Mouse (Mus musculus): ENCODE measurements around the gene Ppp1r12b.
A peak's percentile ranks its signal among the peaks of the same experiment; 100 is the strongest.

Gene Ppp1r12b

DNA sequence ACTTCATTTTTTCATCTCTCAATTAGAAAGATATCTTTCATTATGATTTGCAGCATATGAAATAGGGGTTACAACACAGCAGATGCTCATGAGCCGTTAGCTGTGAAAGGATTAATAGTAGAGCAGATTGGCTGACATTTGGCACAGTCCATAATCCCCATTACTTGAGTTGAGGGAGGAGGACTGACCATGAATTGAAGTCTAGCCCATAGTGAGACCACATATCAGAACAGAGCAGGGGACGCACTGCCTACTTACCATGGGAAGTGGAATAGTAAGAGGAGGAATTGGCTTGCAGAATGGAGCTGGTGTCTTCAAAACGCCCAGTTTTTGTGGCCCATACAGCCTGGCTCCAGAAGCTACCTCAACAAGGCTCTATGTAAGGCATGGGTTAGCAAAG lies 159.2 kb downstream of the Ppp1r12b start:
- DNase-seq (ENCODE audit: low spot score), result no peak

DNA sequence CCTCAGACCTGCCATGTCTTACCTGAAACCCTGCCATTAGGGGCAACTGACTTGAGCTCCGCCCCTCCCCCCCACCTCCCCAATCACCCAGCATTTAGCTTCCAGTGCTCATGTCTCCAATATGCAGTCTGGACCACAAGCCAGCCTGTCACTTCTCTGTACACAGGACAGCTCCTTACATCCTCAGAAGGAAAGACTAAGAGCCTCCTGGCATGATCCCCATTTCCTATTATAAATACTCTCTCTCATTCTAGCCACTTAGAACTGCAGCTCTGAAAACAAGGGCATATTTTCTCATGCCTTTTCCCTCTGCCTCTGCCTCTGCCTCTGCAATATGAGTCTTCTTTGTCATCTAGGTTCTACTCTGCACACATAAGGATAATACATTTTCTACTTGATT lies 159.7 kb downstream of the Ppp1r12b start:
- DNase-seq (ENCODE audit: low spot score), result no peak

DNA sequence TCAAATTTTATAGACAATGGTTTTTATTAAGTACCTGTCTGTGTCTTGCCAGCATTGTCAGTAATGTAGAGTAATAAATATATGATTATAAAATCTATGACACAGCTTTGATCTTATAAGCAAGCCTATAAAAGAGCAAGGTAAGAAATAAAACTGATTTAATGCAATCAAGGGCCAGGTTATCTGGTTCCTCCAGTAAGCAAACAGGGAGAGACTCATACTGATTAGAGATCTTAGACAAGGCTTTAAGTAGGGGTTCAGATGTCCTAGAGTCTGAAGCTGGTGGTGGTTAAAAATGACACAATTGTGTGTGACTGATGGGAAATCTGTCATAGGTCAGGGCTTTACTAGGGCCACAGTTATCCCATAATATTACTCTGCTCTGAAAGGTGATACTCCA lies 164.3 kb downstream of the Ppp1r12b start:
- no peak for DNase-seq (ENCODE audit: low spot score)

DNA sequence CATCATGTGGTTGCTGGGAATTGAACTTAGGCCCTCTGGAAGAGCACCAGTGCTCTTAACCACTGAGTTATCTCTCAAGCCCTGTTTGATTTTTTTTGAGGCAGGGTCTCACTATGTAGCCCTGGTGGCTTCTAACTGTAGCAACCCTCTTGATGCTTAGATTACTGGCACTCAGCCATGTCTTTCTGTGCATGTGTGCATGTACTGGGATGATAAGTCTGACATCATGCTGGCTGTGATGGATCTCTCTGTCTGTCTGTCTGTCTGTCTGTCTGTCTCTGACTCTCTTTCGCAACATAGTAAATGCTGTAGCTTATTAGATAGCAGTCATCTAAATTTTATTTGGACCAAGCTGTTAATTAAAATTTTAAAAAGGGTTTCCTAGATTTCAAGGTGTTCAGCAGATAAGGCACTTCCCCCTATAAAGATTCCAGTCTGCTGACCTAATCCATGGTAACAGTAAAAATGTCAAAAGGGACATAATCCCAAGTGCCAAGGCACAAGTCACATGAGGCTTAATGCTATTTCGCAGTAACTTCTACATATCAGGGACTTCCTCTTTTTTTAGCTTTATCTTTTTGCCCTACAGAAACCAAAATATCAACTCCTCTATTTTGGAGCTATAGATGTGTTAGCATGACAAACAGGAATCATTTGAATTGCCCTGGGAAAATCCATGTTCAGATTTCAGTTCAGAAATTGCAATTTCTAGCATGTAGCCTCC lies 164.9 kb downstream of the Ppp1r12b start:
- DNase-seq (ENCODE audit: low spot score), result no peak

DNA sequence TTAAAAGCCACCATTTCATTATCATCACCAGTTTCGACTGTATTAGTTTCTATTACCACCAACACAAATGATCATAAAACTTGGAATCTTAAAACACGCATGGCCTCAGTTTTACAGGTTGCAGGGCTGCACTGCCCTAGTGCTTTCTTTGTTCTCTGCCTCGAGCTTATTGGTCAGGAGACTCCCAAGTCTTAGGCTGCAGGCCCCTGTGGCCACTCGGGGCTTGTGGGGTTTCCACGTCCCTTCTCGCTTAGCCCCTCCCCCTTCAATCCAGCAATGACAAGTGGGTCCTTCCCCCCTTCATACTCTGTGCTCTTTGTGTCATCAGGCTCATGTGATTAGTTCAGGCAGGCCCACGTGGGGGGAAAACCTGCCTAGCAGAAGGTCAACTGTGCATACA lies 167.6 kb downstream of the Ppp1r12b start:
- DNase-seq (ENCODE audit: low spot score), result peak; percentile 11

DNA sequence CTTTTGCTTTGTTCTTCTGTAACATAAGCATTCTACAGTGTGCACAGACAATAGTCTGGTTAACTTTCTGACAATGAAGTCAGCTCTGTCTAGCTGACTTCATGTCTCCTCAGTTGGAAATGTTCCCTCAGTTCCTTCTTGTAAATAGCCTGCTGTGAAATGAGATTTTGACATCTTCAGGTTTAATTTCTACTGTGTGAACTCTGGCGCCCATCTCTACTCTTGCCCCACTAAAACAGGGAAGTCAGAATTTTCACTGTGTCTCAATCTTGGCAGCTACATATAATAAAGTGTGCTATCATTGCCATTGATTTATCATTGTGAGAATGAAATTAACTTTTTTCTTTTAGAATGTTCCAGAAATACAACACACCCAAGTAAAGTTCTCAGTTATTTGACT lies 170.8 kb downstream of the Ppp1r12b start:
- DNase-seq (ENCODE audit: low spot score), result no peak

DNA sequence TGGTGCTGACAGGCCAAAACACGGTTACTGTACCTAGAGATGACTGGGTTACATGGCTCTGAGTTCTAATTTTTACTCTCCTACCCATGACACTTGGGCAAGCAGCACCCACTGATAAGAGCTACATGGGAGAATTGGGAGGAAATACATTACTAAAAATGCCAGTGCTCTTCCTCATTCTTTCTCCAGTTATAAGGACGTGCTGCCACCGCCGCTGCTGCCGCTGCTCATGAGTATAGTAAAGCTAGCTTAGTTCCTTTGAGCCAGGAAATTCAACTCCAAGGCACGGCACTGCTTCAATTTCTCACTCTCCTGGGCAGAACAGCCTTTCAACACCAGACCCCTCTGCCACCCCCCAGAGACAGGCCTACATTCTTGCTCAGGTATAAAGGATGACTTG lies 171.3 kb downstream of the Ppp1r12b start:
- no peak for DNase-seq (ENCODE audit: low spot score)

DNA sequence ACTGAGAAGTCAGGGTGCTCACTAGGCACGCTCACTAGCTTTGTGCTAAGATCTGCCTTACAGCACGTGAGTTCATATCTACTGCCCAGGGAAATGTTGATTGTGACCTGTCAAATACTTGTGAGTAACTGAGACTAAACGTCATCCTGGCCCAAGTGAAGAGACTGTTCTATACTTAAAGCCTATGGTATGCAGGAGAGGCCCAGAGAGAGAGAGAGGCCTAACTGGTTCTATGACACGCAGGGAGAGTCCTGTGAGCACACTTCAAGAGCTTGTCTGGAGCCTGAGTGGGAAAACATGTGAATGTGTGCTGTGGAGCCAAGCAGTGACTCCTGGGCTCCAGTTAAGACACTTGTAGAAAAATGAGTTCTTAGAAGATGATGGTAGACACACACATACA lies 171.8 kb downstream of the Ppp1r12b start:
- DNase-seq (ENCODE audit: low spot score), result no peak

DNA sequence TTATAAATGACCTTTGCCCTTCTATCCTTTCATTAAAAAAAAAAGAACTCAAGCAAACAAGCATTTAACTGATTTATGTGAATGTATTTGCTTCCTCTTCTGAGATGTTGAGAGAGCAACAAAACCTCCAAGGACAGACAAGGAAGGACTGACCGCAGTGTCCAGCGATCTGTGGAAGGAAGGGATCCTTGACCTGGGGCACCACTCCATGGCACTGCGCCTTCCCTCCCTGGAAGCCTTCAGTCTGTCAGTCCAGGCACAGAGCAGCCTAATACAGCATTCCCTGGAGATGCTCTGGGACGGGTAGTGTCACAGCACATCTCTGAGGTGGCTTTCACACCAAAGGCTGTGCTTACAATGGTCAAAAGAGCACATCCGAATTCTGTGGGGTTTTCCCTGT lies 172.9 kb downstream of the Ppp1r12b start:
- DNase-seq (ENCODE audit: low spot score), result no peak

DNA sequence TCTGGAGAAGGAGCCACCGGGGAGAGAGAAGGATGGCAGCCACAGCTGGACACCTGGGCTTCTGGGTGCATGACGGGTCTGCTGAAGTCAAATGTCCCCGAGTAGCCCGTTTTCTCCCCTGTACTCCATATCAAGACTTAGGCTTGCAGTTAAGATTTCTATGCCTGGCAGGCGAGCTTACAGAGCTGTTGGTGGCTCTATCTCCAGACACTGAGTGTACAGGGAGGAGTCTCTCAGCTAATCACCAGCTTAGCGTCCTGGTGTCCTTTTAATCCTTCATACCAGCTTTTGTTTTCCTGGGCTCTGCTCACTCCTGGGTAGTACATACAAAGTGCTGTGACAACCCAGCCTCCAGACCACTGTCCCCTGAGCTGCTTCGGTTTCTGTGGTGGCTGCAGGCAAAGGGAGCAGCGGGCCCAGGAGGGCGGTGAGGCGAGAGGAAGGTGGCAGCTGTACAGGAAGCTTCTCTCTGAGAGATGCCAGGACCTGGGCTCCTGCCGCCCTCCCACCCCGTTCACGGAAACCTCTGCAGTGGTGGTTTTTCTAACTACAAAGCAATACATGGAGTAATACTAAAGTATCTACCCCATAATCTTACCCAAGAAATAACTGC lies 177.7 kb downstream of the Ppp1r12b start:
- no peak for DNase-seq (ENCODE audit: low spot score)

DNA sequence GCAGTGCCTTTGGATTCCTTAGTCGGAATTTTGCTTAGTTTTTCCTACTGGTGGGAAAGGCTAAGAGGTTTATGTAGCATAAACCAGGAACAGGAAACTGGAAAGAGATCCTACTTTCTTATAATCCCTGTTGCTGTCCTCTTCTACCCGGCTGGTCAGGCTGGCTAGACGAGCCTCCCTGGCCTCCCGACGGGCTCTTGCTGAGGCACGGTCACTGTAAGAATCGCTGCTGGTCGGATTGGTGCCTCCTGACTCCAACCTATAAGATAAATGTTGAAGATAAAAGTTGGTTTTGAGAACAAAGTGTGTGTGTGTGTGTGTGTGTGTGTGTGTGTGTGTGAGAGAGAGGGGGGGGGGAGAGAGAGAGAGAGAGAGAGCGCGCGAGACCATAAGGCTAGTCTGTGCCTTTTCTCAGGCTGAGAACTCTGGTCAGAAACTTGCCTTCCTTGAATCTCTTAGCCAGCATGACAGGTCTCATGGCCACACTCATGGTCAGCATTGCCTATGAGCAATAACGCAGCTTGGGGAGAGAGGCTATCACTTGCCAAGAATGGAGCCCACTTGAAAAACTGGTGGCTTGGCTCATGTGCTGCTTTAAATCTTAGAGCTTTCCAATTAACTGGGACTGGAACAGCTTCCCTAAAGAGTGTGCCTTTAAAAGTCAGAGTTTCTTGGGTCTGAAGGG lies 178.4 kb downstream of the Ppp1r12b start:
- DNase-seq (ENCODE audit: low spot score), result no peak

DNA sequence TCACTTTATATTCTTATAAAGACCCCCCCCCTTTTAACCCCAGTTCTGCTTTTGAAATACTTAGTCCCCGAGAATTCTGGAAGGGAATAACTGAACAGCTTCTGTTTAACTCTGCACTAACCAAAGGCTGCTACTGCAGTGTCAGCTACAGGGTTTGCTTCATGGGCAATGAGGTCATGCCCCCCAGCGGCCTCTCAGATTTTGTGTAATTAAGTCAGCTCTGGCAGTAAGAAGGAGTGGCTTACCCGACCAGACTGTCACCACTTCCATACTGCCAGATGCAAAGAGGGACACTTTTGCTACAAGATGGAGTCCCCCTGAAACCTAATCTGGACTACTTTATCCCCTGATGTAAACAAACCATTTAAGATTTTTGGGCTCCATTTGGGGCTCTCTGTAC lies 180.1 kb downstream of the Ppp1r12b start:
- DNase-seq (ENCODE audit: low spot score), result peak; percentile 46

DNA sequence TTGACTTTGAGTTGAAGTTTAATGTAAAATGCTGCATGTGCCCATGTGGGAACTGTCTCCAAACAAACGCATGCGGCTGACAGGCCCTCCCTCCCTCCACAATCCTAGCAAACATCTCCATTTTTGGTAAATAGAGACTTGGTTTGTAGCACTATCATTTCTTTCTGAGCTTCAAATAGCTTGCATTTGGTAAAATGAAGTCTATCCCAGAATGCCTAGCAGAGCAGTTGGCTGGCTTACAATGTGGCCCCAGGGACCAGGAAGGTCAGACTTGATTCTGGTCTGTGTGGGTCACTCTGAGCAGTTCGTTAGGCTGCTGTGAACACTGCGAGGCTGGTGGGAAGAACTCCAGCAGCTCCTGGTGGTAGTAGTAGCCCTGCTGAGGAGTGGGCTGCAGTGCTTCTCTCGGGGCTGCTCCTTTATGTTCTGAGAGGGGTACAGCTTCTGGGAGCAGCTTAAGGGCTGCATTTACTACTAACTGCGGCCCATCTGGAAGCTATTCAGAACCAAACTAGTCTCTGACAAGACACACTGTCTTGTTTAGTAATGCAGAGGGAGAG lies 180.9 kb downstream of the Ppp1r12b start:
- no peak for DNase-seq (ENCODE audit: low spot score)

DNA sequence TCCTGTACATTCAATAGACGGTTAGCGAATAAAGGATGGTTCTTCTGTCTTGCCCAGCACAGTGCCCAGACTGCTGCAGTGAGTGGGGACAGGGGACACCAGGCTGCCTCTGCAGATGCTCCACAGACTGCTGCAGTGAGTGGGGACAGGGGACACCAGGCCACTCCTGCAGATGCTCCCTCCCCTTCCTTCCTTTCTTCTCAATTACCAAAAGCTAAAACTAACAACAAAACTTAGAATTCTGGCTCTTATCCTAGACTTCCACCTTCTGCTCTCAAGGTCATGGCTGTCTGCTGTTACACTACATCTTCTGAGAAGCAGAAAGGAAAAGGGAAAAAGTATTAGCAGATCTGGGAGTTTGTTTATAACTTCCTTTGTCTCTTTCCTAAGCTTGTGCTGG lies 181.5 kb downstream of the Ppp1r12b start:
- DNase-seq (ENCODE audit: low spot score), result no peak

DNA sequence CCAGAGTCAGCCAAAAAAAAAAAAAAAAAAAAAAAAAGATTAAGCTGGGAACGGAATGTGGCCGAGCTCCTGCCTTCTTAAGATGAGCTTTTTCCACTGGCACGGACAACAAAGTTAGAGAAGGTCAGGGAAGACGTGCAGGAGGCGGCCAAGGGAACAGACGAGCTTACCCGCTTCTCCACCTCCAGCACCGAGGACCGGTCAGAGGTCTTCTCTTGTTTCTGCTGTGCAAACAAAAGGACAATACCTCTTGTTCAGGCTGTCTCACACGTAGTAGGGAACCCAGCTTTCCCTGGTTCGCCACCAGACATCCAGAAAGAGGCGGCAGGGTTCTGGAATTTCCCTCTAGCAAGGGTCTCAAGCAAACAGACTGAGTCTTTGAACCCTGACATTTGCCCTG lies 182.5 kb downstream of the Ppp1r12b start:
- DNase-seq (ENCODE audit: low spot score), result no peak

DNA sequence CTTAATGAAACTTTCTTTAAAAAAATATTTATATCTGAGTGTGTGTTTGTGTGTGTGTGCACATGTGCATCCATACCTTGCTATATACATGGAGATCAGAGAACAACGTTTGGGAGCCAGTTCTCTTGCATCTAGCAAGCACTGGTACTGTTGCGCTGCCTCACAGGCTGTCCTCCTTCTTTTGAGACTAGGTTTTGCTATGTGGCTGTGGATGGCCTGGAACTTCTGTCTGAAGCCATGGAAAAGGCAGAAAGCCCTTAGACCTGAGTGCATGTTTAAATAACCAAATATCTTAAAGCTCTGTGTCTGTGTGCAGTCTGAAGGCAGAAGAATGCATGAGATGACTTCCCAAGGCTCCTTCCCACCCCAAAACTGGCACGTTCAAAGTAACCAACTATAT lies 182.9 kb downstream of the Ppp1r12b start:
- DNase-seq (ENCODE audit: low spot score), result no peak

DNA sequence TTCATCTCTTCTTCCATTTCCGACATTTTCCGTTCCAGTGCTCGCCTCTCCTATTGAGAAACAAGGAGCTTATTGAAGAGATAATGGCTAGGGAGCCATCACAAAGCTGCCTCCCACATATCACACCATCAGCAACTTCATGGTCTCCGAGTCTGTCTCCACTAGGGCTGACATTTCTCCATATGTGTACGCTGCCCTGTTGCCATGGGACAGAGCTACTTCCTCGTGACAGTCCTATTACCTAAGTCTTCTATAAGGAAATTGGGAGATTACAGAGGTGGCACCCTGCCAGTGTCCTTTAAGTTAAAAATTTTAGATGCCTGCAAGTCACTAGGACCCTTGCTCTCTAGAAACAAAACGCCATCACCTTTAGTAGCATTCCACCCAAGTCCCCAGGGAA lies 183.7 kb downstream of the Ppp1r12b start:
- DNase-seq (ENCODE audit: low spot score), result no peak

DNA sequence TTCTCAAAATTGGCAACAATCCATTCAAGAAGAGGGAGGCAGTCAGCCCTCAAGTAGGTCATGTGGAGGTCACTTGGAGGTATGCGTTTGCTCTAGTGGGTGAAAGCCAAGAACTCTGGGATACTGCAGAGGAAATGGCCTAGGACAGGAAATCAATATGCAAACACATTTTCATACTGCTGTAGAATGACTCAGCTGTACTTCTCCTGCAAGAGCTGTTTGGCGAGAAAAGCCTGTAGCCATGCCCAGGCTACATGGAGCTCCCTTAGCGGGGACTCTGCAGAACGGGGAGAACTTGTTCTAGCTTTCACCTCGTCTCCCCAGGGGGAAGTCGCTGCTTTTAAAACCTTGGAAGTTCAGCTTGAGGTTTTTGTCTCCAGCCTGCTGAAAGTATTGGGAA lies 184.4 kb downstream of the Ppp1r12b start:
- no peak for DNase-seq (ENCODE audit: low spot score)

DNA sequence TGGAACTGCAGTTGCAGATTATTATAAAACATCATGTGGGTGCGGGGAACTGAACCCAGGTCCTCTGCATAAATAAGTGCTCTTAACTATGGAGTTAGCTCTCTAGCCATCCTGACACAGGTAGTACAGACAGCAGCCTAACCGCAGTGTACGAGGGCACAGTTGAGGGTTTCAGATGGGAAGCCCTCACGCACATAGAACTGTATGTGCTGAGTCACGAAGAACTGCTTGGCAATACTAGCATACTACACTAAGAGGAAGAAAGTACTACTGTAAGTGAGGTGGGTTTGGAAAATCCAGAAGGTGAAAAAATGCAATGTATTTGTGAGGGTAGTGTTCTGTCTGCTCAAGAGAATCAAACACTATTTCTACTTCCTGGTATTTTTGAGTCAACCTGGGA lies 185.4 kb downstream of the Ppp1r12b start:
- no peak for DNase-seq (ENCODE audit: low spot score)

DNA sequence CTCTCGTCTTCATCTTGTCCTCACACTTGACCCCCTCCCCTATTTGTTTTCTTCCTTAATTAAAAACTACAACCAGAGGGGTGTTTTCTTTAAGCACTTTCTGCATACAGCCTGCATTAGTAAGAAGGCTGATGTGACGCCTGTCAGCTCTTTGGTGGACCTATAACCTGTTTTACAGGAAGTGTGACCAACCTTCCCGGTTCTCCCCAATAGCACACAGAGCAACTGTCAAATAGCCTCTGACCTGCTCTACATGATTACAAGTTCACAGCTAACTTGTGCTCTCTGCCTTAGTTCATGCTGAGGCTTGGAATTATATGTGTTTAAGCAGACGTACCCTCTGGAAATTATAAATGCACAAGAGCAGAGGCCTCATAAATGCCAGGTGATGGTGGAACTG lies 189.3 kb downstream of the Ppp1r12b start:
- no peak for DNase-seq (ENCODE audit: low spot score)

DNA sequence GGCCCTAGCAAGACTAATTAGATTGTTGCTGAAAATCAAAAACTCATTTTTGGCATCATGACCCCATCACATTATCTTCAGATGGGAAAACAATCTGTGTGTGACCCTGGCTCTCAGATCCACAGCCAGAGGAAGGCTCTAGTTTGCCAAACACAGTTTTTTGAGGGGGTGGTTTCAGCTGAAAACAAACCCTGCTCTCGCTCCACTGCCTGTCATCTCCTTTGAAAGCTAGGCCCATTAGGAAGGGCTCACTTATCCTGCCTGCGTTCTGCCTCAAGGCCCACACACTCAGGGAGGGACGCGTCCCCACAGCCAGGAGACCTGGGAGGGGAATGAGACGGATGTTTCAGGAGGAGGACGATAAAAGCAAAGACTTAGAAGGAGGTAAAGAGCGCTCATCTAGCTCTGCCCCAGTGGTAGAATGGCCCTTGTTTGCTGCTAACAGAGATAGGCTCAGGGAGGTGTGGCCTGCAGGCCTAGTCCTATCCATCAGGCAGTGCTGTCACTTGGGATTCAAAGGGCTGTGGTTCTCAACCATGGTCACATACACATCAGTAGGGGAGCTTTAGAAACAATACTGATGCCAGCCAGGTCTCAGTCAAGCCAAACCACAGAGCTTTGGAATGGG lies 190.8 kb downstream of the Ppp1r12b start:
- DNase-seq (ENCODE audit: low spot score), result no peak

DNA sequence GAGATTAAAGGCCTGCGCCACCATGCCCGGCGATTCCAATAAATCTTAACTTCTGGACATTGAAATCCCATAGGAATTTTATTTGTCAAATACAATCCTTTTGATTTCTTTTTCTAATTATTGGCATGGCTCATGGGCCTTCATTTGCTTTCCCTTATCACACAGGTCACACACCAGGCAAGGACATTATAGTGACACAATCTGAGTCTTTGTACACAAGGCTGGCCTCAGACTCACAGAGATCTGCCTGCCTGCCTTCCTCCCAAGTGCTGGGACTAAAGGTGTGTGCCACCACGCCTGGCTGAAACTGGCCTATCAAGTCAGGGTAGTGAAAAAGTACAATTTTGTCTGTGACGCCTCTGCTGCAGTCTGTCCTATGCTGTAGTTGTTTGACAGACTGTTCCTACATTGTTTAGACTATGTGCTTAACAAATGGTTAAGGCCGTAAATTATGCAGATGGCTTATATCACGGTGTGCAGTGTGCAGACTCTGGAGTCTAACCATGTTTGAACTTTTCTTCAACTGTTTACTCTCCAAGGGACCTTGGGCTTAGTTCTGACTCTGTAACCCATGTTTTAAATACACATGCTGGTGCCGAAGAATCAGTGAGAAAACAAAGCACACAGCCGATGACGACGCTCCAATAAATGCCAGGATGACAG lies 191.8 kb downstream of the Ppp1r12b start:
- DNase-seq (ENCODE audit: low spot score), result no peak
